Mouse (Mus musculus) heart, embryonic 14.5 days (tissue): Measurements from ENCODE around the gene Pigs. TPM values are rescaled to one million over a fixed set of nuclear protein-coding genes. Genes with fewer than 3 reads are reported as not detected.
A peak's percentile ranks its signal among the peaks of the same experiment; 100 is the strongest.

ENCODE experiments used
- ATAC-seq: fragments of 200-750 bp; cut with Nextera tagmentation; 2 replicates; pipeline ENCODE4 v1.8.0; 2017; ENCODE audit warnings: low read depth, moderate TSS enrichment; ENCODE audit not compliant: insufficient number of reproducible peaks, insufficient read depth, low FRiP score
- H3K27ac ChIP-seq, 2 experiments: fragments of 200-500 bp in 1 of 2; fragments of 300-500 bp in 1 of 2; sonication (generic) in 1 of 2; replicated peaks in 1 of 2; 2 replicates each; pipeline ENCODE4 v1.5.1; 2012 to 2014; ENCODE audit warnings: low read depth in 2 of 2, low read length in 2 of 2, control low read depth in 1 of 2, mild to moderate bottlenecking in 1 of 2, mixed read lengths in 1 of 2; ENCODE audit not compliant: control insufficient read depth in 1 of 2, insufficient read depth in 1 of 2
- H3K27me3 ChIP-seq: fragments of 300-500 bp; sonication (generic); 2 replicates; pipeline ENCODE4 v1.6.1; 2014; ENCODE audit warnings: mild to moderate bottlenecking, low read length, control low read depth; ENCODE audit not compliant: control insufficient read depth, insufficient read depth
- H3K36me3 ChIP-seq: fragments of 300-500 bp; sonication (generic); 2 replicates; pipeline ENCODE4 v1.6.1; 2014; ENCODE audit warnings: mild to moderate bottlenecking, control low read depth, low read length, mixed read lengths; ENCODE audit not compliant: control insufficient read depth, insufficient read depth
- H3K4me1 ChIP-seq, 2 experiments: fragments of 200-500 bp in 1 of 2; fragments of 300-500 bp in 1 of 2; sonication (generic) in 1 of 2; 2 replicates each; pipeline ENCODE4 v1.6.1; 2012 to 2014; ENCODE audit warnings: low read length in 2 of 2, control low read depth in 1 of 2, mixed read lengths in 1 of 2; ENCODE audit not compliant: control insufficient read depth in 2 of 2, insufficient read depth in 2 of 2
- H3K4me2 ChIP-seq: fragments of 300-500 bp; sonication (generic); 2 replicates; pipeline ENCODE4 v1.6.1; 2014; ENCODE audit warnings: mild to moderate bottlenecking, low read length
- H3K4me3 ChIP-seq, 2 experiments: fragments of 200-500 bp in 1 of 2; fragments of 300-500 bp in 1 of 2; sonication (generic) in 1 of 2; 2 replicates each; pipeline ENCODE4 v1.5.1; 2012 to 2014; ENCODE audit warnings: low read length in 2 of 2, mild to moderate bottlenecking in 2 of 2, control low read depth in 1 of 2, low read depth in 1 of 2, moderate library complexity in 1 of 2; ENCODE audit not compliant: control insufficient read depth in 1 of 2, insufficient read depth in 1 of 2
- H3K9ac ChIP-seq: fragments of 300-500 bp; sonication (generic); 2 replicates; pipeline ENCODE4 v1.6.1; 2014; ENCODE audit warnings: mild to moderate bottlenecking, low read length
- H3K9me3 ChIP-seq: fragments of 300-500 bp; sonication (generic); 2 replicates; pipeline ENCODE4 v1.6.1; 2016; ENCODE audit warnings: low read length, control low read depth; ENCODE audit not compliant: control insufficient read depth
- WGBS: fragments of 180-500 bp; shearing (Covaris S2); extraction: QIAGEN DNeasy Blood & Tissue Kit; methylation state at CpG from one replicate; pipeline ENCODE4 v1.1.7; 2014; 5-methylcytosine and 5-hydroxymethylcytosine counted together
- polyA plus RNA-seq: library from polyadenylated mRNA; unstranded; fragments of >200 nt; fragmentation: Nextera tagmentation; extraction: Ambion mirVana; gene quantifications from 2 replicates; pipeline ENCODE4 v1.2.1, GENCODE M21; 2014

Gene Pigs
- polyA plus RNA-seq, 1 experiment from 2014 or later = 55.7 TPM

- H3K9me3 ChIP-seq = no peaks in the 10 kb centered on the region
- H3K9ac ChIP-seq = no peak overlapping the region
- H3K27ac ChIP-seq = no peak overlapping the region
- no peak overlapping the region for H3K4me3 ChIP-seq
- ATAC-seq = no peak
- H3K4me2 ChIP-seq = peak overlapping the region; percentile 49; the same call in 1 of the 2 replicates
- peaks cover 8 to 16% of the 10 kb centered on the region in 2 experiments; a peak in 3 of 4 replicates for H3K4me1 ChIP-seq
- 80% methylated on average over 15 of the region's 15 CpGs for WGBS
- H3K36me3 ChIP-seq = peaks cover 30% of the 10 kb centered on the region
- H3K27me3 ChIP-seq = no peaks in the 10 kb centered on the region
Observed at GRCm38 (mm10) chr11:78324000-78324785, 4.0 kb upstream of the Pigs start.

GRCm38 (mm10) chr11:78324965-78325364 lies 3.2 kb upstream of the Pigs start:
- Histone ChIP-seq H3K4me3 (no peak overlapping the region), H3K9ac (no peak overlapping the region), H3K4me2 (no peak overlapping the region), H3K9me3 (no peaks in the 10 kb centered on the region), H3K27me3 (no peaks in the 10 kb centered on the region), H3K27ac (no peak overlapping the region), H3K36me3 (peaks cover 22% of the 10 kb centered on the region), H3K4me1 (peaks cover 8 to 18% of the 10 kb centered on the region in 2 experiments; a peak in 3 of 4 replicates)
- no peak for ATAC-seq
- WGBS = 95% methylated on average over 12 of the region's 12 CpGs

- no peak overlapping the region for H3K9ac ChIP-seq
- no peak overlapping the region for H3K27ac ChIP-seq
- H3K9me3 ChIP-seq = no peaks in the 10 kb centered on the region
- H3K4me3 ChIP-seq = no peak overlapping the region
- no peaks in the 10 kb centered on the region; the same call in 1 of the 2 replicates for H3K36me3 ChIP-seq
- WGBS = 85% methylated on average over 4 of the region's 4 CpGs
- peaks cover 8 to 18% of the 10 kb centered on the region in 2 experiments; a peak in 3 of 4 replicates for H3K4me1 ChIP-seq
- H3K4me2 ChIP-seq = no peak overlapping the region
- no peak for ATAC-seq
- no peaks in the 10 kb centered on the region for H3K27me3 ChIP-seq
Observed at GRCm38 (mm10) chr11:78327215-78327614, 1.0 kb upstream of the Pigs start.

DNA sequence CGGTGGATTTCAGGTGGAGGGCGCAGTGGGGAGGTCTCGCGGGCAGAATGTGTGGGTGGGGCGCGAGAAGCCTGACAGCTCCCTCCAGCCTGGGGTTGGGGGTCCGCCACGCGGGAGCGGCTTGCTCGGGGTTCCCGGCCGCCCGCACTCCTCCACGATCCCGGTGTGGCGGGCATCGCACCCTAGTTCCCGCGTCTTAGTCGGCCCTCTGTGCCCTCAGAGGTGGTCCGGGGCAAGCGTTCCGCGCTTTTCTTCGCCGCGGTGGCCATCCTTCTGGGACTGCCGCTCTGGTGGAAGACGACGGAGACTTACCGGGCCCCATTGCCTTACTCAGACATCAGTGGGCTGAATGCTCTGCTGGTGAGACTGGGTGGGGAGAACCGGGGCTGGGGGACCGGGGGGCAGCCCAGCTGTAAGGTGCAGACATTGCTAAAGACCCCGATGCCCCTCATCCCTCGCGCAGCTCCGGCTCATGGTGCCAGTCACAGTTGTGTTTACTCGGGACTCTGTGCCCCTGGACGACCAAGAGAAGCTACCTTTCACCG lies 369 bp downstream of the Pigs start:
- no peaks in the 10 kb centered on the region for H3K9me3 ChIP-seq
- H3K9ac ChIP-seq = peak overlapping the region; percentile 92
- under 1% methylated on average over 41 of the region's 41 CpGs for WGBS

GRCm38 (mm10) chr11:78332676-78333075 lies 4.5 kb downstream of the Pigs start:
- Histone ChIP-seq H3K27me3 (no peaks in the 10 kb centered on the region), H3K27ac (no peak overlapping the region), H3K4me2 (no peak overlapping the region), H3K9ac (no peak overlapping the region), H3K4me1 (peaks cover 0 to 6% of the 10 kb centered on the region in 2 experiments; a peak in 1 of 4 replicates), H3K4me3 (no peak overlapping the region), H3K9me3 (no peaks in the 10 kb centered on the region), H3K36me3 (peaks cover 43% of the 10 kb centered on the region)
- WGBS = 93% methylated on average over 12 of the region's 12 CpGs
- ATAC-seq = no peak

More for the DNA sequence above, 369 bp downstream of the Pigs start:
- H3K36me3 ChIP-seq = peaks cover 9% of the 10 kb centered on the region
- no peaks in the 10 kb centered on the region for H3K27me3 ChIP-seq
- H3K4me3 ChIP-seq = peak overlapping the region; percentile 88 to 94
- no peak overlapping the region for H3K27ac ChIP-seq
- H3K4me2 ChIP-seq = peak overlapping the region; percentile 97
- peak; percentile 23; the same call in 1 of the 2 replicates for ATAC-seq
- H3K4me1 ChIP-seq = peaks cover 4 to 6% of the 10 kb centered on the region in 2 experiments; a peak in 3 of 4 replicates

DNA sequence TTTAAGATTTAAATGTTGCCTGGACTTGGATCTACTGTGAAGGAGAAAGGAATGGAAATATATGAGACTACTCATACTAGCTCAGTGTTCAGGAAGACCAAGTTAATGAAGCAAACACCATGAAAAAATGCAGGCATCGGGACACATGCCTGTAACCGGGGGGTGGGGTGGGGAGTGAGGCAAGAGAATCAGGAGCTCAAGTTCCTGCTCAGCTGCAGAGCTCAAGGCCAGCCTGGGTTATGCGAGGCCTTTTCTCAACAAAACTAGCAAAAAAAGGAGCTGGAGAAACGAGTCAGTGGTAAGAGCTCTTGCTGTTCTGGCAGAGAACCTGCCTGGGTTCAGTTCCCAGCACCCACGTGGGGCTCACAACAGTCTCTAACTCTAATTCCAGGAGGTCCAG lies 5.8 kb downstream of the Pigs start:
- WGBS = 95% methylated on average over 5 of the region's 5 CpGs
- ATAC-seq = no peak
- Histone ChIP-seq H3K27me3 (no peaks in the 10 kb centered on the region), H3K4me3 (no peak overlapping the region), H3K27ac (no peak overlapping the region), H3K9me3 (no peaks in the 10 kb centered on the region), H3K36me3 (peaks cover 51% of the 10 kb centered on the region), H3K9ac (no peak overlapping the region), H3K4me2 (no peak overlapping the region), H3K4me1 (peaks cover 0 to 5% of the 10 kb centered on the region in 2 experiments; a peak in 1 of 4 replicates)

GRCm38 (mm10) chr11:78337040-78337439 lies 8.8 kb downstream of the Pigs start:
- ATAC-seq = no peak
- H3K27ac ChIP-seq = no peak overlapping the region
- no peak overlapping the region for H3K4me2 ChIP-seq
- H3K4me3 ChIP-seq = no peak overlapping the region
- no peaks in the 10 kb centered on the region for H3K4me1 ChIP-seq
- no peaks in the 10 kb centered on the region for H3K27me3 ChIP-seq
- WGBS = 91% methylated on average over 8 of the region's 8 CpGs
- no peaks in the 10 kb centered on the region for H3K9me3 ChIP-seq
- H3K9ac ChIP-seq = no peak overlapping the region
- peaks cover 64% of the 10 kb centered on the region for H3K36me3 ChIP-seq
